Mouse (Mus musculus): ENCODE results near the gene Msn. TPM values are rescaled to one million over a fixed set of nuclear protein-coding genes. Genes with fewer than 3 reads are reported as not detected.
A peak's percentile ranks its signal among the peaks of the same experiment; 100 is the strongest.
"Not testable (repeated sequence)": the region's sequence is repeated elsewhere in the genome, so short reads cannot be mapped to it uniquely, and the experiment has no call there.

Msn gene
- polyA plus RNA-seq, 1 experiment: 146 TPM

DNA sequence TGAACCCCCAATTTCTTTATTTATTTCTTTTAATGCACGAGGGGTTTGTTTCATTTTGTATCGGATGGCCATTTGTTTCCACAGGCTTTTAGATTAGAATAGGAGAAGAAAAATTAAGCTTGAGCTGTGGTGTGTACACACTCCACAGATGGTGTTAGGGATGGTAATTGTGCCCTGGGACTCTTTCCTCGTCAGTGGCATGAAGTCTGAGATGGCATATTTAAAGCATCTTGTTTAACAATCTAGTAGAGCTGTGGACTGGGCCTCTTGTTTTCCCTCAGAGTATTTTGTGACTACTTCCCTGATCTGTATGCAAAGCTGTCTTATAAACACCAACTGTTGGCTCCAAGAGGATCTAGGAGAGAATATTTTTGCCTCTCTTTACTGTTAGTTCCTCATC is 57.5 kb downstream of the Msn start:
- Histone ChIP-seq H3K4me3 (replicated peaks; ENCODE audit: control insufficient read depth, low read depth, low read length) (no peak overlapping the region), H3K27ac (ENCODE audit: control insufficient read depth, insufficient read depth, low read depth, low read length, poor library complexity) (no peak overlapping the region), H3K4me1 (ENCODE audit: control insufficient read depth, insufficient read depth, low read length) (no peaks in the 10 kb centered on the region; the same call in 1 of the 2 replicates)
- WGBS: 80% methylated on average over 3 of the region's 3 CpGs
- no peak for TF ChIP-seq POLR2A (IDR thresholded peaks at IDR 0.05; ENCODE audit: borderline replicate concordance, control insufficient read depth, low read depth, low read length)
- no peak for TF ChIP-seq CTCF (IDR thresholded peaks at IDR 0.05; ENCODE audit: control insufficient read depth, insufficient read depth, low read length)

DNA sequence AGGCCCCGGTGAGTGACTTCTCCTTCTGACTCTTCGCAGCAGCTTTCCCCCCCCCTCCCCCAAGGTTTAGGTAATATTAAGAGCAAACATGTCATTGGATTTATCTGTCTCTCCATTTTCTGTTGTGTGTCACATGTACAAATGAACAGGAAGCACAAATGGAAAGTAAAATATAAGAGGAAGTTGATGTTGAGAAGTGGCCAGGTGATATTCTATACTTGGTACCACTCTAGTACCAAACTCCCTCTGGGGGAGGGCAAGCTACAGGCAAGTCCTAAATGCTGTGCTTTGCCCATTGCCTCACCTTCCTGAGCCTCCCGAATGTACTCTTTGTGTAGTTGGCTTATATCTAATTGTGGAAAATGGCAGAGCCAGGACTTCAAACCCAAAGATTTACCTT is 62.1 kb downstream of the Msn start:
- Histone ChIP-seq H3K4me3 (replicated peaks; ENCODE audit: control insufficient read depth, low read depth, low read length) (no peak overlapping the region), H3K27ac (ENCODE audit: control insufficient read depth, insufficient read depth, low read depth, low read length, poor library complexity) (no peak overlapping the region), H3K4me1 (ENCODE audit: control insufficient read depth, insufficient read depth, low read length) (no peaks in the 10 kb centered on the region)
- 46% methylated on average over 3 of the region's 3 CpGs for WGBS
- TF ChIP-seq POLR2A (IDR thresholded peaks at IDR 0.05; ENCODE audit: borderline replicate concordance, control insufficient read depth, low read depth, low read length) (no peak), CTCF (IDR thresholded peaks at IDR 0.05; ENCODE audit: control insufficient read depth, insufficient read depth, low read length) (no peak)

DNA sequence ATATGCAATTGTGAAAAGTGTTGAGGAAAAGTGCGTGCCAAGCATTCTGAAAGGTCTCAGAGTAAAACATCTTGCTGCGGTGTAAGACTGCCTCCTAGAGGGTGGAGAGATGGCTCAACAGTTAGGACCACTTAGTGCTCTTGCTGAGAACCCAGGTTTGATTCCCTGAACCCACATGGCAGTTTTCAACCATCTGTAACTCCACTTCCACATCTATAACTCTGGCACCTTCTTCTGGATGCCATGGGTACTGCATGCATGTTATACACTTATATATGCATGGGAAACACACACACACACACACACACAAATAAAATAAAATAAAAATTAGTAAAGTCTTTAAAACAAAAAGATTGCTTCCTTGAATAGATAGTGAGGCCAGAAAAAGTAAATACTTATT is 66.7 kb downstream of the Msn start:
- WGBS: 87% methylated on average over 2 of the region's 2 CpGs
- Histone ChIP-seq H3K4me1 (ENCODE audit: control insufficient read depth, insufficient read depth, low read length) (no peaks in the 10 kb centered on the region), H3K27ac (ENCODE audit: control insufficient read depth, insufficient read depth, low read depth, low read length, poor library complexity) (no peak overlapping the region), H3K4me3 (replicated peaks; ENCODE audit: control insufficient read depth, low read depth, low read length) (no peak overlapping the region)
- TF ChIP-seq POLR2A (IDR thresholded peaks at IDR 0.05; ENCODE audit: borderline replicate concordance, control insufficient read depth, low read depth, low read length) (no peak), CTCF (IDR thresholded peaks at IDR 0.05; ENCODE audit: control insufficient read depth, insufficient read depth, low read length) (no peak)

DNA sequence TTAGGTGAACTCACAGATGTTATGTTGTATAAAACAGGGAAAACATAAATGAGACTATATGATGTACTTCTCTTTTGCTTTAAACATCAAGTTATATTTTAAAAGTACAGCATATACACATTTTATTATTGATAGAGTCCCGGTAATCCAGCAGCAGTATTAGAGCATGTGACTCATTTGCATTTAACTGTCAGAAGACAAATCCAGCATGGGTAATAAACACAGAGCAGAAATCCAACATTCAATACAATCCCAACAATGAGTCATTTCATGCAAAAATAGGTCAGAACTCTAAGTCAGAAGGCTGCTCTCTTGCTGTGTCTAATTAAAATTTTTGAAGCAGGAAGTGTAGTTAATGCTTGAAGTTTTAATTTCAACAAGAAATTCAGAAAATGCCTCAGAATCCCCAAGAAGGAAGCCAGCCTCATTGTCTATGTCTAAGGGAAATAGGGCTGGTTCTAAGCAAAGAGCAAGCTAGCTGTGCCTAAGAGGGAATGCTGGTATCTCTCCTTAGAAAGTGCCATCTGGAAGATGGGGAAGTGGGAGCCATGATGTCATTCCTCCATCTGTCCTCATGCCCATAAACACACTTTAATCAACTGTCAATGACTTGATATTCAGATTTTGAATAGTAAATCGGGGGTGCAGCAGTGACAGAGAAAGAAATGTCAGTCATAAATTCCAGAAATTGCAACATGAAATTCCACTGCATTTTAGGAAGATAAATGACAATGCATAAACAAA is 76.0 kb downstream of the Msn start:
- H3K4me1 ChIP-seq (ENCODE audit: control insufficient read depth, insufficient read depth, low read length): no peaks in the 10 kb centered on the region
- no peak overlapping the region for H3K27ac ChIP-seq (ENCODE audit: control insufficient read depth, insufficient read depth, low read depth, low read length, poor library complexity)
- no peak overlapping the region for H3K4me3 ChIP-seq (replicated peaks; ENCODE audit: control insufficient read depth, low read depth, low read length)
- no peak for TF ChIP-seq CTCF (IDR thresholded peaks at IDR 0.05; ENCODE audit: control insufficient read depth, insufficient read depth, low read length)
- no peak for TF ChIP-seq POLR2A (IDR thresholded peaks at IDR 0.05; ENCODE audit: borderline replicate concordance, control insufficient read depth, low read depth, low read length)
- 80% methylated on average over 2 of the region's 2 CpGs for WGBS

DNA sequence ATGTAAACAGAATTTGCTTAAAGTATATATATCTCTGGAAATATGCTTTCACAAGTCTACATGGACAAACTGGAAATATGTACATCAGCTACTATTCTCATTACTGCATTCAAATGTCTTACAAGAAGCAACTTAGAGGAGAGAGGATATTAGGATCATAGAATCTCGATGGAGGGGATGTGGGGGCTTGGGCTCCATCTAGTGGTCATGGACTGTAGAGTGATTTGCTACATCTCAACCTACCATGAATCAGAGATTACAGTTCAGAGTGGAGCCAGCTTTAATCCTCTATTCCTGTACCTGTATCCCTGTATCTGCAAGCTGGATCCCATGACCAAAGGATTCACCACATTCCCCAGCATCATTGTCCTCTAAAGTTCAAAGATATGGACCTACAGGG is 82.6 kb downstream of the Msn start:
- 0% methylated on average over 1 of the region's 1 CpGs for WGBS
- H3K4me3 ChIP-seq (replicated peaks; ENCODE audit: control insufficient read depth, low read depth, low read length): no peak overlapping the region

DNA sequence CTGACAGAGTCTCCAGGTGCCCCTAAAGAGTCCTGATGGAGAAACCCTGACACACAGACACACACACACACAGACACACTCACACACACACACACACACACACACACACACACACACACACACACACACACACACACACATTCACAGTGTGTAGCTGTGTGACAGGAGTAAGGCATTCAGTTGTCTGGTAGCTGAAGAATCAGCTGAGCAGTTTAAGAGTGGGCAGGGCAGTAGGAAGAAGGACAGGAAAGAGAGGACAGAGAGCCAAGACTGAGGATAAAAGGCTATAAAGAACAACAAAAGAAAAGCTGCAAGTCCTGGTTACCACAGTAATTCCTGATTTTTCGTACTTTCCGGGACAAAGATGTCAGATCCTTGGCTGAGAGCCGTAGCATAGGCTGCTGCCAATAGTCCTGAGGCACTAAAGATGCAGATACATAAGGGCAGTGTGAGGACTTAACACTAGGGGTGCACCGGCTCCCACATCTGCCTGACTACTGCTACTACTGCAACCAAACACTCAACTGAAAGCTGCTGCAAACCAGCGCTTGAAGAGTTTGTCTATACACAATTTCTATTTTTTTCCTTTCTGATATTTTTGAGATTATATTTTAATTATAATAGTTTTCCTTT is 88.4 kb downstream of the Msn start:
- Histone ChIP-seq H3K4me1 (ENCODE audit: control insufficient read depth, insufficient read depth, low read length) (no peaks in the 10 kb centered on the region), H3K4me3 (replicated peaks; ENCODE audit: control insufficient read depth, low read depth, low read length) (no peak overlapping the region), H3K27ac (ENCODE audit: control insufficient read depth, insufficient read depth, low read depth, low read length, poor library complexity) (no peak overlapping the region)
- WGBS: 62% methylated on average over 5 of the region's 5 CpGs
- TF ChIP-seq CTCF (IDR thresholded peaks at IDR 0.05; ENCODE audit: control insufficient read depth, insufficient read depth, low read length) (no peak), POLR2A (IDR thresholded peaks at IDR 0.05; ENCODE audit: borderline replicate concordance, control insufficient read depth, low read depth, low read length) (no peak)

More for the DNA sequence above, 82.6 kb downstream of the Msn start:
- TF ChIP-seq CTCF (IDR thresholded peaks at IDR 0.05; ENCODE audit: control insufficient read depth, insufficient read depth, low read length): peak; percentile 15; the same call in 1 of the 2 replicates
- no peak for TF ChIP-seq POLR2A (IDR thresholded peaks at IDR 0.05; ENCODE audit: borderline replicate concordance, control insufficient read depth, low read depth, low read length)
- no peak overlapping the region for H3K27ac ChIP-seq (ENCODE audit: control insufficient read depth, insufficient read depth, low read depth, low read length, poor library complexity)
- no peaks in the 10 kb centered on the region for H3K4me1 ChIP-seq (ENCODE audit: control insufficient read depth, insufficient read depth, low read length)

DNA sequence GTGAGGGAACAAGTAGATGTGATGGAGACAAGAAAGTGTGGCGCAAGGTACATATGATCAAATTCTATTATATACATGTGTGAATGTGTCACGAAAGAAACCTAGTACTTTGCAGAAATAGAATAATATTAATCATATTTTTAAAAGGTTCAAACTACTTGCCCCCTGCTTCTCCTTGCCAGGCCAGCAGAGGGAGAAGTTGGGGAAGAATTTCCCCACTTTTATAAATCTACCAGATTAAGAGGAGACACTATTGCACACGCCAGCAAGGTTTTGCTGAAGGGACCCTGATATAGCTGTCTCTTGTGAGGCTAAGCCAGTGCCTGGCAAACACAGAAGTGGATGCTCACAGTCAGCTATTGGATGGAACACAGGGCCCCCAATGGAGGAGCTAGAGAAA is 109.3 kb downstream of the Msn start:
- not testable (repeated sequence) for H3K4me1 ChIP-seq (ENCODE audit: control insufficient read depth, insufficient read depth, low read length); H3K27ac ChIP-seq (ENCODE audit: control insufficient read depth, insufficient read depth, low read depth, low read length, poor library complexity); H3K4me3 ChIP-seq (replicated peaks; ENCODE audit: control insufficient read depth, low read depth, low read length)
- 45% methylated on average over 3 of the region's 3 CpGs for WGBS

DNA sequence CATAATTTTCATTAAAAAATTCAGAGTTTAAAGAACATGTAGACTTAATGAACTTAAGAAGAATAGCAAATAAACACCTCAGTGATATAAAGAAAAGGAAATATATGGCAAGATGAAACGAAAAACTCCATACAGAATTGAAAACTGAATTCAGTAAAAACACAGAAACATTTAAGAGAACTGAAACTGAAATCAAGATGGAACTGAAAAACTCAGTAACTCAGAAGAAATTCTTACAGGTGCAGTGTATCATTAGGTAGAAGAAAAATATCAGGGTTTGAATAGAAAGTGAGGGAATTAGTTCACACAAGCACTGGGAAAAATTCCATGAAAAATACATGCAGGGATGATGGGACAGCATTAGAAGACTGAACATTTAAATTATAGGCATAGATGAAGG is 111.0 kb downstream of the Msn start:
- TF ChIP-seq CTCF (IDR thresholded peaks at IDR 0.05; ENCODE audit: control insufficient read depth, insufficient read depth, low read length) (no peak), POLR2A (IDR thresholded peaks at IDR 0.05; ENCODE audit: borderline replicate concordance, control insufficient read depth, low read depth, low read length) (no peak)
- H3K4me3 ChIP-seq (replicated peaks; ENCODE audit: control insufficient read depth, low read depth, low read length): no peak overlapping the region
- H3K4me1 ChIP-seq (ENCODE audit: control insufficient read depth, insufficient read depth, low read length): no peaks in the 10 kb centered on the region; the same call in 1 of the 2 replicates
- H3K27ac ChIP-seq (ENCODE audit: control insufficient read depth, insufficient read depth, low read depth, low read length, poor library complexity): no peak overlapping the region
- WGBS: 18% methylated on average over 1 of the region's 1 CpGs

Data from bone marrow, adult 2 months (tissue).